Mouse (Mus musculus): ENCODE data around the gene Rnf11.

GRCm38 (mm10) chr4:109498476-109498875 is 13.9 kb upstream of the Rnf11 start:
- TF ChIP-seq POLR2A (IDR thresholded peaks at IDR 0.05; ENCODE audit: low read depth, low read length) (no peak), CTCF (conservative IDR thresholded peaks at IDR 0.05; ENCODE audit: insufficient read depth, insufficient read length, low read depth, low read length) (no peak)

All from kidney, adult 2 months (tissue).